Mouse (Mus musculus) liver, adult 2 months (tissue): Measurements from ENCODE around the gene Ccdc110.

Experiments used
- CTCF ChIP-seq: fragments of 200-500 bp; IDR thresholded peaks from 2 replicates; pipeline ENCODE4 v1.5.1; 2011; ENCODE audit warnings: low read depth, low read length, control low read depth
- POLR2A ChIP-seq: fragments of 200-500 bp; IDR thresholded peaks from 2 replicates; pipeline ENCODE4 v1.6.1; 2011; ENCODE audit warnings: low read length, control low read depth; ENCODE audit not compliant: insufficient read depth; ENCODE audit errors: extremely low read depth

GRCm38 (mm10) chr8:45918891-45919290 is 15.5 kb upstream of the Ccdc110 start:
- TF ChIP-seq POLR2A (no peak), CTCF (no peak)
